Mouse (Mus musculus) stomach, embryonic 16.5 days (tissue): ENCODE measurements around the gene P4ha2. TPM values are rescaled to one million over a fixed set of nuclear protein-coding genes. Genes with fewer than 3 reads are reported as not detected.

ENCODE experiments used
- ATAC-seq: fragments of 200-750 bp; cut with Nextera tagmentation; 2 replicates; pipeline ENCODE4 v1.8.0; 2017; ENCODE audit warnings: moderate number of reproducible peaks, moderate TSS enrichment; ENCODE audit not compliant: insufficient read depth, low FRiP score
- H3K27ac ChIP-seq: fragments of 300-500 bp; sonication (generic); 2 replicates; pipeline ENCODE4 v1.5.1; 2014; ENCODE audit warnings: low read length
- H3K27me3 ChIP-seq: fragments of 300-500 bp; sonication (generic); 2 replicates; pipeline ENCODE4 v1.6.1; 2014; ENCODE audit warnings: low read length, control low read depth, mixed read lengths; ENCODE audit not compliant: control insufficient read depth, insufficient read depth
- H3K36me3 ChIP-seq: fragments of 300-500 bp; sonication (generic); 2 replicates; pipeline ENCODE4 v1.6.1; 2014; ENCODE audit warnings: low read length; ENCODE audit not compliant: control insufficient read depth, insufficient read depth
- H3K4me1 ChIP-seq: fragments of 300-500 bp; sonication (generic); 2 replicates; pipeline ENCODE4 v1.6.1; 2014; ENCODE audit warnings: low read length, control low read depth, mixed read lengths; ENCODE audit not compliant: control insufficient read depth, insufficient read depth
- H3K4me2 ChIP-seq: fragments of 300-500 bp; sonication (generic); 2 replicates; pipeline ENCODE4 v1.6.1; 2014; ENCODE audit warnings: low read depth, low read length, mixed read lengths
- H3K4me3 ChIP-seq: fragments of 300-500 bp; sonication (generic); replicated peaks from 2 replicates; pipeline ENCODE4 v1.5.1; 2014; ENCODE audit warnings: mild to moderate bottlenecking, low read length
- H3K9ac ChIP-seq: fragments of 300-500 bp; sonication (generic); 2 replicates; pipeline ENCODE4 v1.6.1; 2014; ENCODE audit warnings: low read length
- H3K9me3 ChIP-seq: fragments of 300-500 bp; sonication (generic); replicated peaks from 2 replicates; pipeline ENCODE4 v1.6.1; 2016; ENCODE audit warnings: low read length, control low read depth; ENCODE audit not compliant: control insufficient read depth
- WGBS: fragments of 180-500 bp; shearing (Covaris S2); extraction: QIAGEN DNeasy Blood & Tissue Kit; methylation state at CpG from one replicate; pipeline ENCODE4 v1.1.7; 2014; 5-methylcytosine and 5-hydroxymethylcytosine counted together
- polyA plus RNA-seq: library from polyadenylated mRNA; unstranded; fragments of >200 nt; fragmentation: Nextera tagmentation; extraction: Ambion mirVana; gene quantifications from 2 replicates; pipeline ENCODE4 v1.2.1, GENCODE M21; 2015

P4ha2 gene
- polyA plus RNA-seq, 1 experiment from 2014 or later: 78.6 TPM

DNA sequence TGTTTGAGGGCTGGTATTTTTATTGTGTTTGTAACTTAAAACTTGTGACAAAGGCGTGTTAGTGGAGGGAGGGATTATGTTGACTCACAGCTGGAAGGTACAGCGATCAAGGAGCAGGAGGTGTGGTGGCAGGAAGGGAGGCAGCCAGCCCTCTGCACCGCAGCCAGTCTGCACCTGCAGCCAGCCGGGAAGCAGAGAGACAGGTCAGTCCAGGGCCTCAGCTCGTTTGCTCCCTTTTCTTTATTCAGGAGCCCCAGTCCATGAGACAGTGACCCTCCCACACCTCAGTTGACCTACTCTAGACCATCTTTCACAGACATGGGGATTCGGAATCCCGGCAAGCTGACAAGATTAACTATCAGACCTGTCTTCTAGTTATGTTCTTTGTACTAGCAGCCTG lies 19.5 kb upstream of the P4ha2 start:
- no peak overlapping the region for H3K4me2 ChIP-seq
- H3K36me3 ChIP-seq: no peaks in the 10 kb centered on the region
- 29% methylated on average over 7 of the region's 7 CpGs for WGBS
- H3K27me3 ChIP-seq: no peaks in the 10 kb centered on the region
- peak; percentile 77; the same call in 1 of the 2 replicates for ATAC-seq
- H3K9me3 ChIP-seq: no peaks in the 10 kb centered on the region
- H3K9ac ChIP-seq: no peak overlapping the region
- no peaks in the 10 kb centered on the region for H3K4me1 ChIP-seq
- peak overlapping the region; percentile 49 for H3K27ac ChIP-seq
- no peak overlapping the region for H3K4me3 ChIP-seq

DNA sequence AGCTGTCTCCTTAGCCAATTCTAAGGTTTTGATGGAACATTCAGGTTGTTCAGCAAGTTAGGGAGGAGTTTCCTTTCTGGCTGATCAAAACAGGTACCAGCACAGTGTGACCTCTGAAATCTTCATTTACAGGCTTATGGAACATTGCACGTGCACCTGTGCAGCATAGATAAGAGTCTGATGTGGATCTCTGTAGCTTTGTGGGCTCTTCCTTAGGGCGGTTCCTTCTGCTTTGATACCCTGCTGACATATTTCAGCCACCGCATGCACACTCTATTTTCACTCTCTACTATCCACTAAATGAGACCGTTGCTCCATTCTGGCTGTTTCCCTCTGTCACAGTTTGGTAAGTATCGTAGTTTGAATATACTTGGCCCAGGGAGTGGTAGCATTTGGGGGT lies 17.2 kb upstream of the P4ha2 start:
- Histone ChIP-seq H3K9me3 (no peaks in the 10 kb centered on the region), H3K27me3 (no peaks in the 10 kb centered on the region), H3K4me1 (no peaks in the 10 kb centered on the region), H3K36me3 (no peaks in the 10 kb centered on the region), H3K9ac (no peak overlapping the region), H3K27ac (no peak overlapping the region), H3K4me2 (no peak overlapping the region), H3K4me3 (no peak overlapping the region)
- no peak for ATAC-seq
- WGBS: 88% methylated on average over 5 of the region's 5 CpGs

DNA sequence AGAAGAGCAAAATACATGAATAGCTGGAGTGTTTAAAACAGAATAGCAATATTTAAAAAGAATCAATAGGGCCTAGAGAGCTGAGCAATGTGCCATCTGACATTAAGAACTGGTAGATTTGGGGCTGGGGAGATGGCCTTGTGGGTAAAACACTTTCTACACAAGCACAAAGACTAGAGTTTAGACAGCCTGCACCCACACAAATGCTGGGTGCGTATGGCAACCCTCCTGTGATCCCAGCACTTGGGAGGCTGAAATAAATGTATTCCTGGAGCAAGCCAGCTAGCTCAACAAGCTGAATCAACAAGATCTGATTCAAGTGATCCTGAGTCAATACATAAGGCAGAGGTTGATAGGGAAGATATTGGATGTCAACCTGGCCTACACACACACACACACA lies 14.9 kb upstream of the P4ha2 start:
- no peak for ATAC-seq

DNA sequence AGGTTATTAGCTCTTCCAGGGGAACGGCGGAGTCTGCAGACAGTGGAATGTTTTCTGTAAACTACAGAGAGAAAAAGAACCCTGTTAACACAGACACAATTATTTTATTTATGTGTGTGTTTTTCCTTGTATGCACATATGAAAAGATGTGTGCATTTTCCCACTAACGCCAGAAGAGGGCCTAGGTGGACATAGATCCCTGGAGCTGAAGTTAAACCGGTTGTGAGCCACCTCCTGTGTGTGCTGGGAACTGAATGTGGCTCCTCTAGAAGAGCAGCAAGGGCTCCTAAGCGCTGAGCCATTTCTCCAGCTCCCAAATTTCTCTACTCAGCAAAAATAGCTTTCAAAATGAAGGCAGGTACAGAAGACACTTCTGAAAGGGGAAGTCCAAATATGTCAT lies 14.1 kb upstream of the P4ha2 start:
- Histone ChIP-seq H3K4me2 (no peak overlapping the region), H3K4me3 (no peak overlapping the region), H3K4me1 (no peaks in the 10 kb centered on the region), H3K27ac (no peak overlapping the region), H3K9ac (no peak overlapping the region), H3K27me3 (no peaks in the 10 kb centered on the region), H3K9me3 (no peaks in the 10 kb centered on the region), H3K36me3 (no peaks in the 10 kb centered on the region)
- ATAC-seq: no peak
- 59% methylated on average over 5 of the region's 5 CpGs for WGBS

More for the DNA sequence above, 14.9 kb upstream of the P4ha2 start:
- Histone ChIP-seq H3K27me3 (no peaks in the 10 kb centered on the region), H3K27ac (no peak overlapping the region), H3K9me3 (no peaks in the 10 kb centered on the region), H3K9ac (no peak overlapping the region), H3K4me1 (no peaks in the 10 kb centered on the region), H3K36me3 (no peaks in the 10 kb centered on the region), H3K4me2 (no peak overlapping the region), H3K4me3 (no peak overlapping the region)
- 84% methylated on average over 1 of the region's 1 CpGs for WGBS

- WGBS: 72% methylated on average over 7 of the region's 7 CpGs
- ATAC-seq: no peak
- no peak overlapping the region for H3K27ac ChIP-seq
- no peak overlapping the region for H3K4me3 ChIP-seq
- H3K4me1 ChIP-seq: 0 out of 2 replicates have a peak, but pooled peaks cover 4% of the 10 kb centered on the region
- H3K4me2 ChIP-seq: no peak overlapping the region
- H3K36me3 ChIP-seq: no peaks in the 10 kb centered on the region
- H3K27me3 ChIP-seq: no peaks in the 10 kb centered on the region
- H3K9me3 ChIP-seq: no peaks in the 10 kb centered on the region
- H3K9ac ChIP-seq: no peak overlapping the region
Measured at GRCm38 (mm10) chr11:54088253-54088946, 11.5 kb upstream of the P4ha2 start.

GRCm38 (mm10) chr11:54088947-54089317 lies 11.0 kb upstream of the P4ha2 start:
- no peak overlapping the region for H3K4me2 ChIP-seq
- WGBS: 53% methylated on average over 5 of the region's 5 CpGs
- no peak overlapping the region for H3K27ac ChIP-seq

DNA sequence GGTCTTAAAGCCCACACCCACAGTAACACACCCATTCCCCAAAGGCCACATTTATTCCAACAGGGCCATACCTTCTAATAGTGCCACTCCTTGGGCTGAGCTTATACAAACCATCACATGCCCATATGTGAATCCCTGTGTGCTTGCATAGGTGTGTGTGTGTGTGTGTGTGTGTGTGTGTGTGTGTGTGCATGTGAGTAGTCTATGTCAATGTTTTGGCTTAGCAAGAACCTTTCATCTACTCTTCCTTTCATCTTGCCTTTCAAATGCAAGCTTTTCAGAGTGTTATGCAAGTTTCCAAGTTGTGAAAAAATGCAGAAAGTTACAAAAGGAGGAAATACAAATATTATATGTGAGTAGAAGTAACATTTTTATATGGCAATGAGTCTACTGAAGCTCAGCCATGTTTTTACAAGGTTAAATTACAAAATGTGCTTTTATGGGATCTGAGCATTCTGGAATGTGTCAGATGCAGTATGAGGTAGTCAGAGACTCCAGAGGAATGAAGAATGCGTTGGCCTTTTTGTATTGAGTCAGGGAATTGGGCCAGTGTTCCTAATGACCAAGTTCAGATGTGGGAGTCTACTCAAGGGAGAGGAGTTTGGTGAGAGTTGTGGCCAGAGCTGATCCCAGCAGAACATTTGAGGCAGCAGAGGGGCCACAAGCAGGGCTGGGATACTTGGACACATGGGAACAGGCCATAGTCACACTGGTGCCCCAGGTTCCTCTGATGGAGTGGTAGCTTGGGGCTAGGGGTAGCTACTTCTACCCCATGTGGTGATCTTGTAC lies 9.6 kb upstream of the P4ha2 start:
- Histone ChIP-seq H3K4me1 (0 out of 2 replicates have a peak, but pooled peaks cover 4% of the 10 kb centered on the region), H3K27me3 (no peaks in the 10 kb centered on the region), H3K4me2 (no peak overlapping the region), H3K9ac (no peak overlapping the region), H3K27ac (no peak overlapping the region), H3K4me3 (no peak overlapping the region), H3K36me3 (no peaks in the 10 kb centered on the region), H3K9me3 (no peaks in the 10 kb centered on the region)
- no peak for ATAC-seq
- WGBS: 71% methylated on average over 1 of the region's 1 CpGs

More at GRCm38 (mm10) chr11:54088947-54089317, 11.0 kb upstream of the P4ha2 start:
- no peaks in the 10 kb centered on the region for H3K27me3 ChIP-seq
- no peak overlapping the region for H3K4me3 ChIP-seq
- ATAC-seq: peak; percentile 64; the same call in 1 of the 2 replicates
- H3K4me1 ChIP-seq: 0 out of 2 replicates have a peak, but pooled peaks cover 4% of the 10 kb centered on the region
- H3K9ac ChIP-seq: no peak overlapping the region
- H3K9me3 ChIP-seq: no peaks in the 10 kb centered on the region
- no peaks in the 10 kb centered on the region for H3K36me3 ChIP-seq

DNA sequence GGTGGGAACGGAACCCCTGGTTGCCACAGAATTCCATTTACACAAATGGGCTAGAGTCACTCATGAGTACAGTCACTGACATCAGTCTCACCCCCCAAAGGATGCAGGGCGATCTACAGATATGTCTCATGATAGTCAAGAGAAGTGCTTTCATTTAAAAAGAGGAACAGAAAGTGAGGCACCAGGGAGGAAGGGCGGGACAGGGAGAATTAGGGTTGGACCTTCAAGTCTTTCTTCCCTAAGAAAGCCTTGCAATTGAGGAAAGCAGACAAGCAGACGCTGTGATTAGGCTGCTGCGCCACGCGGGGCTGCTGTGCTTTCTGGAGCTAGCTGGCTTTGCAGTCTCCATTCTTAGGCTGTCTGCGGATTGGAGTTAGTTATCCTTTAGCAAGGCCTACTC lies 8.2 kb upstream of the P4ha2 start:
- WGBS: 55% methylated on average over 8 of the region's 8 CpGs
- Histone ChIP-seq H3K27me3 (no peaks in the 10 kb centered on the region), H3K27ac (no peak overlapping the region), H3K4me2 (no peak overlapping the region), H3K4me1 (0 out of 2 replicates have a peak, but pooled peaks cover 4% of the 10 kb centered on the region), H3K9me3 (no peaks in the 10 kb centered on the region), H3K4me3 (no peak overlapping the region), H3K9ac (no peak overlapping the region), H3K36me3 (no peaks in the 10 kb centered on the region)
- ATAC-seq: no peak

- Histone ChIP-seq H3K4me2 (no peak overlapping the region), H3K27ac (no peak overlapping the region), H3K4me3 (no peak overlapping the region), H3K9me3 (no peaks in the 10 kb centered on the region), H3K9ac (no peak overlapping the region), H3K27me3 (no peaks in the 10 kb centered on the region), H3K4me1 (0 out of 2 replicates have a peak, but pooled peaks cover 4% of the 10 kb centered on the region), H3K36me3 (no peaks in the 10 kb centered on the region)
- WGBS: 52% methylated on average over 7 of the region's 7 CpGs
- ATAC-seq: no peak
Measured at GRCm38 (mm10) chr11:54092188-54092587, 7.7 kb upstream of the P4ha2 start.
